Mouse (Mus musculus) right cerebral cortex, adult 2 months (tissue): ENCODE measurements at regions not wholly inside any gene's neighbourhood (a gene's known extent, or its start where the extent isn't known, plus 50 kb on each side); places are given as distances from the start of the nearest gene placed in this dataset.

Experiments used
- DNase-seq, 2 experiments: peaks; one replicate each; pipeline ENCODE4 v3.0.0; 2021 to 2022; ENCODE audit warnings: low spot score in 2 of 2

GRCm38 (mm10) chr6:110439509-110439908 is 205.9 kb upstream of the Grm7 start:
- DNase-seq, result no peak

- DNase-seq, result no peak
Measured at GRCm38 (mm10) chr6:110463370-110463769, 182.0 kb upstream of the Grm7 start.

DNA sequence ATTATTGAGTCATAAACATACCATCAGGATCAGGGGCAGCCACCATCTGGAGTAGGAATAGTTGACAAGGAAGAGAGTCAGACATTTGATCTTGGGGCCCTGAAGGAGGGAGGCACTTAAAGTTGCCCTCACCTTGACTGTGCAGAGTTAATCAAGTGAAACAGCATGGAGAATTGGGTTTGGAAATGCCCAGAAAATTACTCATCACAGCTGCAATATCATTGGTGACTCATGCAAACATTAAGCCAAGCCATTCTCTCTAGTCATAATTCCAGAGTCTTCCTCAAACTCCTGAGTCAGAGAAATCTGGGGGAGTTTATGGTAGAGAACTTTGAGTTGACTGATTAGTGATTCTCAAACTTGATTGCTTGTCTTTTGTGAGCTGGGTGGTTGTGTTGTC is 177.7 kb upstream of the Grm7 start:
- no peak for DNase-seq

DNA sequence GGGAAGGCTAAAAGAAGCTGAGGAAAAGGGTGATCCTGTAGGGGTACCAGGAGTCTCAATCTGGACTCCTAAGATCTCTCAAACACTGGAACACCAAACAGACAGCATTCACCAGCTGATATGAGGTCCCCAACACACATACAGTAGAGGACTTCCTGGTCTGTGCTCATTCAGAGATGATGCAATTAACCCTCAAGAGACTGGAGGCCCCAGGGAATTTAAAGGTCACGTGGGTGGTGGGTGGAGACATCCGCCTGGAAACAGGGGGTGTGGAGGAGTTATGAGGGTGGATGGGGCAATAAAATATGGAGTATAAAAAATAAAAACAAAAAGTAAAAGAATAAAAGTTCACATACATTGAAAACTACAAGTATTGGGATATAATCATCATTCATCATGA is 139.5 kb upstream of the Grm7 start:
- no peak for DNase-seq

GRCm38 (mm10) chr6:110510494-110510893 is 134.9 kb upstream of the Grm7 start:
- DNase-seq, result no peak

DNA sequence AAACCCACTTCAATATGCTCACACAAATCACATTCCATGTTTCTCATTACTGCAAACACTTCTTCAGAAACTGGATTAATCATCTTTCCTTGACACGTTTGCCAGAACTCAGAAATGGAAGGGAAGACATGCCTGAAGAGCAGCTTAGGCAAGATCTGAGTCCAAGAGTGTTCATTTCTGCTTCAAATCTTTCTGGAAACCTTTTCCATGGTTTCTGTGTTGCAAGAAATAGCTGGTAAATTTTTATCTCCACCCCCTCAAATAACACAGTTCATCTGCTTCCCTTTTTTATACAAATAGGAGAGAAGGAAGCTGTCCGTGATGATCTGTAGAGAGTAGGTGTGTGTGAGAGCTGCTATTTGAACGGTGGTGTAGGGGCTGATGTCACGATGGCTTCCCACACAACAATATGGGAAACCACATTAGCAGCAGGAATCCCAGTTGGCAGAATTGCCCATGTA is 106.6 kb upstream of the Grm7 start:
- peak; percentile 76 for DNase-seq

DNA sequence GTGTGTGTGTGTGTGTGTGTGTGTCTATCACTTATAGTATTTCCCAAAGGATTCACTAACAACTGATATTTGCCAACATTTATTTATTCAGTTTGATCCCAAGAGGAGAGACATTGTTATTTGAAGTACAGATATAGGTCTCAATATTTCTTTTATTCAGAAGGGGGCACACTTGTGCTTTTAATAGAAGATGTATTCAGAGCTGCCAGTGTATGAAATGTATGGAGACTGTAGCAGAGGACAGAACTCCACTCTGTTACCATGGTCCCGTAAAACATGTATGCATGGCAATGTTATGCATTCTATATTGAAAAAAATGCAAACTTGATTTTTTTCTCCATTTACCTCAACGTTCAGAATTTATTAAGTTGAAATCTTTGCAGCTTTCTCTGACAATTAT is 99.8 kb upstream of the Grm7 start:
- DNase-seq, result no peak

- DNase-seq, result no peak
Measured at GRCm38 (mm10) chr6:110554847-110555246, 90.5 kb upstream of the Grm7 start.

DNA sequence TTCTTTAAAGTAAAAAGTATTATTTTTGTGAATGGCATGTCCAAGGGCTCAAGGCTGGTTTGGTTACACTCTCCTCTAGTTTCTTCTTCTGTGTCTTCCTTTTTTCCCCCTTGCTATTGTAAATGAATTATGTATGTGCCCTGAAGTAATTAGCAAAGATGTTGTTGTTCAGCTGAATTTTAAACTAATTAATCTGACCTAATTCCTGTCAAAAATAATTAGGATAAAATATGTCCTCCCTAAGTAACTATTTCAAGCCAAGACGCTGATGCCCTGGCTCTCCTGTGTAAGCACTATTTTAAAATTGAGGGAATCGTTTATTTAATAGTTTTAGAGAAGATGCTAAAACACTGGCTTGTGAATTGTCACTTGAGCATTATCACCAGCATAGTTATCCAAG is 85.7 kb upstream of the Grm7 start:
- no peak for DNase-seq

DNA sequence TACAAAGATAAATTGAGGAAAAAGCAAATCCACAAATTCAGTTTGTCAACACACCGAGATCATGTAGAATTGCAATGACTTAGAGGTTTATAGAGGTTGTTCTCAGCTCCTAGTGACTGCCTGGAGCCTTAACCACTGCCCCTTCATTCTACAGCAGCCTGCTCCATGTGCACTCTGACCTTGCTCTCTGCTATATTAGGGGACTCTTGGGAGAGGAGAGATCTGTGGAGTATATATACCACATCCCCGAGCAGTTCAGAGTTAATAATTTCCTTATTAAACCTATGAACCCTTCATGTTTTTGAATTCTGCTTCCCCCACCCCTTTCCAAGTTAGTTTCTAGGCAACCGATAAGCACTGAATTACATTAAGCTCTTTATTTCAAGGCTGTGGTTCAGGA is 85.0 kb upstream of the Grm7 start:
- no peak for DNase-seq

GRCm38 (mm10) chr6:110577216-110577615 is 68.2 kb upstream of the Grm7 start:
- DNase-seq, result peak in 1 of 2 experiments; percentile 8
